Mouse (Mus musculus): ENCODE results near the gene Sertad2. TPM values are rescaled to one million over a fixed set of nuclear protein-coding genes. Genes with fewer than 3 reads are reported as not detected.
A peak's percentile ranks its signal among the peaks of the same experiment; 100 is the strongest.

The Sertad2 gene
- polyA plus RNA-seq (2015; fragmentation: Nextera tagmentation; extraction: Ambion mirVana), result 27.6 and 28.0 TPM in 2 replicates

DNA sequence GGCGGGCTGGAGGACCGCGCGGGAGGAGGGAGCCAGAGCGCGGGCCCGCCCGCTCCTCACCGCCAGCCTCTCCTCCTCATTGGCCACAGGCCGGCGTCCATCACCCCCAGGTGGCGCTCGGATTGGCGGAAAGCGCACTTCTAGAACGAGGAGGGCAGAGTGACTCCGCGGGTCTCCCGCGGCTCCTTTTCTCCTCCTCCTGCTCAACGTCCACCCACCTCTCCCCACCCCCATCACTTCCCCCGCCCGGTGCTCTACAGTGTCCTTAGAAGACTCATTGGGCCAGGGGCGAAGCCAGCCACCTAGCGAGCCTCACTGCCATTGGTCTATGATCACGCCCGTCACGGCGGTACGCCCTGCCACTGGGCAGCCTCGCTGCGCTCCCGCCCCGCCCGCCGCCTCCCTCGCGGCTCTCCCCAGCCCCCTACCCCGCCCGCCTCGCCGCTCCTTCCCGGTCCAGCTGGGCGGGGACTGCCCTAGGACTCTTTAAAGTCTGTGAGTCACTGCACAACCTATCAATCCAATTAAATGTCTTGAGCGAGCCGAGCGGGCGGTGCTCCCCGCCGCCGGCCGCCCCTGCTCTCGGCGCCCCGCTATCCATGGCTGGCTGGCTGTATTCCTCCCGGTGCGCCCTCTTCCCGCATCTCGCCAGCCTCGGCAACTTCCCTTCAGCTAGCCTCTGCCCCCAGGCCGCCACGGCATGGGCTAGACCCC is at the start of gene Sertad2:
Sertad2 (plus strand) TSS at position 515 of the 714 bp plus-strand sequence.
- peak; percentile 99 for ATAC-seq (ENCODE audit: low FRiP score)
- Histone ChIP-seq H3K36me3 (no peaks in the 10 kb centered on the region), H3K9me3 (replicated peaks) (no peaks in the 10 kb centered on the region), H3K4me2 (peak within 1 kb of the TSS; percentile 85), H3K9ac (replicated peaks) (peak within 1 kb of the TSS; percentile 79), H3K4me3 (replicated peaks) (peak within 1 kb of the TSS; percentile 89), H3K27ac (replicated peaks) (peak within 1 kb of the TSS; percentile 97), H3K4me1 (peaks cover 21% of the 10 kb centered on the region), H3K27me3 (replicated peaks) (no peaks in the 10 kb centered on the region)
- under 1% methylated on average over 46 of the region's 62 CpGs for WGBS

DNA sequence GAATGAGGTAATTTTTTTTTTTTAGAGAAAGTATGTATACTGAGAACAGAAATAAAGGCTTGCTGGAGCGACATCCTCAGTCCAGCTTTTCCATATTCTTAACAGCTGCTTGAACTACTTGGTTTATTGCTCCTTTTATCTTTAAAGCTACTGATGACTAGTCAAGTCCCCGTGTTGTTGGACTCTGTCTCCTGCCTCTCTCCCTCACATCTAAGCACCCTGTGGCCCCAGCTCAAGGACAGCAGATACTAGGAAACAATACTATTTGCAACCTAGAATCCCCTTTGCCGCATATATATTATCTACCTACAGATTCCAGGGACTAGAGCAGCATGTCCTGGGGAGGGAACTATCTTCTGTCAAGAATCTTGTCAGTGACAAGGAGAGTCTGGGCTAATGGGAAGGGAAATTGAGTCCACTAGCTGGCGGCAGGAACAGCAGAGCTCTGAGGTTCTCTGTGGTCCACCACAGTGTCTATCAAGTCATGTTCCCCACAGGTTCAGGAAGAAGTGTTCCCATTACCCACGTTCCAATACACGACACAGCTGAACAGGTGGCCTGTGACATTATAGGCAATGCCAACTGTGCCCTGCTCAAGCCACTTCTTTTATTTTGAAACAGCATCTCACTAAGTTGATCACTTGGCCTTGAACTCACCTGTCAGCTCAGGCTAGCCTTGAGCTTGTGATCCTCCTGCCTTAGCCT is 49.0 kb upstream of the Sertad2 start:
- Histone ChIP-seq H3K4me1 (no peaks in the 10 kb centered on the region), H3K27me3 (replicated peaks) (no peaks in the 10 kb centered on the region), H3K9me3 (replicated peaks) (no peaks in the 10 kb centered on the region), H3K27ac (replicated peaks) (no peak overlapping the region), H3K9ac (replicated peaks) (no peak overlapping the region), H3K4me2 (no peak overlapping the region), H3K36me3 (no peaks in the 10 kb centered on the region), H3K4me3 (replicated peaks) (no peak overlapping the region)
- 78% methylated on average over 6 of the region's 6 CpGs for WGBS
- ATAC-seq (ENCODE audit: low FRiP score), result no peak

DNA sequence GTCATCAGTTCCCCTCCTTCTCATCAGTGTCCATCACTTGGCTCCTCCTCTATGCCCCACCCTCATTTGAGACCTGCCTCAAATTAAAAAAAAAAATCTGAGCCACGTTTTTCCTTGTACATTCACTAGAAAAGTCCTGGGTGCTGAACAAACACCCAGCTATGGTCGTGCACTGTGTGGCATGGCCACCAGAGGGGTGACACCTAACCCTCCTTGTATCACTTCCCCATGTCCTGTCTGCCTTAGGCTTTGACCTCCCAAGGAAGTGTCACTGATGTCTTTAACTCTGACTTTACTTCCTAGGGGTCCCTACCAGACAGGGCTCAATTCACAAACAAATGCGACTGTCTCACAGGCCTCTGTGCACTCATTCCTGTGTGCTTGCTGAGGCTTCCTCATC is 42.5 kb upstream of the Sertad2 start:
- Histone ChIP-seq H3K36me3 (no peaks in the 10 kb centered on the region), H3K4me3 (replicated peaks) (no peak overlapping the region), H3K9ac (replicated peaks) (no peak overlapping the region), H3K27me3 (replicated peaks) (no peaks in the 10 kb centered on the region), H3K27ac (replicated peaks) (no peak overlapping the region), H3K9me3 (replicated peaks) (no peaks in the 10 kb centered on the region), H3K4me1 (no peaks in the 10 kb centered on the region), H3K4me2 (no peak overlapping the region)
- no peak for ATAC-seq (ENCODE audit: low FRiP score)
- WGBS, result 55% methylated on average over 3 of the region's 3 CpGs

DNA sequence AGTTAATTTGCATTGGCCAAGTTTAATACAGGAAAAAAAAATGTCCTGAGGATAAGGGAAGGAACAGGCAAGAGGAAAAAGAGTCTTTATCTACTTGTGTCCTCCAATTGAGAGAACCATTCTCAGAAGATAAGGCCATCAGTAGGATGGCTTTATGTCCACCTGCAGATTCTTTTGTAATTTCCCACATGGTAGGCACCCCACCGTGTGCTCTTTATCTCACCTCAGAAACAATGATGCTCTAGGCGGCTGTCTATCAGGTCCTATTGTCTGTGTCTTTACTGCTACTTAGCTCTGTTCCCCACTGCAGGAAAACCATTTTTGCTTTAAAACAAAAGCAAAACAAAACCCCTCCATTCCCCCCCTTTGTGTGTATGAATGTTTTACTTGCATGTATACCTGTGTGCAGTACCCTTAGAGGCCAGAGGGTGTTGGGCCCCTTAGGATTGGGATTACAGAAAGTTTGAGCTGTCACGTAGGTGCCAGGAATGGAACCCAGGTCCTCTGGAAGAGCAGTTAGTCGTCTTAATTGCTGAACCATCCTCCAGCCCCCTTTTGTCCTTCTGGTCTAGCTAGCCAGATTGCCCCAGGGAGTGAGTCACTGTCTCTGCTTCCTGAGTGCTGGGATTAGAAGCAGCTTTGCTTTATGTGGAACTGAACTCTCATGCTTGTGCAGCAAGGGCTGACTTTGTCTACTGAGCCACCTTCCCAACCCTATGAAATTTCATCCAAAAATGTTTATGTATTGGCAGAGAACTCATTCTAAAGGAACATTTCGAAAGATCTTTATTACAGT is 41.7 kb upstream of the Sertad2 start:
- no peak overlapping the region for H3K27ac ChIP-seq (replicated peaks)
- no peaks in the 10 kb centered on the region for H3K9me3 ChIP-seq (replicated peaks)
- WGBS, result 56% methylated on average over 5 of the region's 5 CpGs
- no peak overlapping the region for H3K4me3 ChIP-seq (replicated peaks)
- no peak overlapping the region for H3K4me2 ChIP-seq
- H3K9ac ChIP-seq (replicated peaks), result no peak overlapping the region
- H3K27me3 ChIP-seq (replicated peaks), result no peaks in the 10 kb centered on the region
- H3K36me3 ChIP-seq, result no peaks in the 10 kb centered on the region
- no peak for ATAC-seq (ENCODE audit: low FRiP score)
- H3K4me1 ChIP-seq, result no peaks in the 10 kb centered on the region

DNA sequence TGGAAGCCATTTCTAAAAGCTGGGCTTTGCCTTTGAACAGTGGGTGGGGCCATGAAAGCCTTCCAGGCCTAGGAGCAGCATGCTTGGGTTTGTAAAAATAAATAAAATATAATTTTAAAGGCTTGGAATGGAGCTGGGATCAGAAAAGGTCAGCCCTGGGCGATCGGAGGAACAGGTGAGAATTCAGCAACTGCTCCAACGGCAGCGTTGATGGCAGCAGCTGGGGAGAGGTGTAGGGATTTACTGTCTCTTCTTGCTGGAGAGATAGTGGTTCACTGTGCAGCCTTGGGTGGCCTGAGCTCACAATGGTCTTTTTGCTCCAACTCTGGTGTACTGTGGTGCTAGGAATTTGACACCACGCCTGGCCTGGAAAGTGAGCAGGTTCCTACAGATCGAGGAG is 29.5 kb upstream of the Sertad2 start:
- ATAC-seq (ENCODE audit: low FRiP score), result no peak
- H3K27ac ChIP-seq (replicated peaks), result no peak overlapping the region
- H3K4me2 ChIP-seq, result no peak overlapping the region
- H3K9ac ChIP-seq (replicated peaks), result no peak overlapping the region
- no peaks in the 10 kb centered on the region for H3K36me3 ChIP-seq
- 92% methylated on average over 6 of the region's 6 CpGs for WGBS
- H3K4me1 ChIP-seq, result no peaks in the 10 kb centered on the region
- H3K27me3 ChIP-seq (replicated peaks), result no peaks in the 10 kb centered on the region
- H3K9me3 ChIP-seq (replicated peaks), result no peaks in the 10 kb centered on the region
- no peak overlapping the region for H3K4me3 ChIP-seq (replicated peaks)

DNA sequence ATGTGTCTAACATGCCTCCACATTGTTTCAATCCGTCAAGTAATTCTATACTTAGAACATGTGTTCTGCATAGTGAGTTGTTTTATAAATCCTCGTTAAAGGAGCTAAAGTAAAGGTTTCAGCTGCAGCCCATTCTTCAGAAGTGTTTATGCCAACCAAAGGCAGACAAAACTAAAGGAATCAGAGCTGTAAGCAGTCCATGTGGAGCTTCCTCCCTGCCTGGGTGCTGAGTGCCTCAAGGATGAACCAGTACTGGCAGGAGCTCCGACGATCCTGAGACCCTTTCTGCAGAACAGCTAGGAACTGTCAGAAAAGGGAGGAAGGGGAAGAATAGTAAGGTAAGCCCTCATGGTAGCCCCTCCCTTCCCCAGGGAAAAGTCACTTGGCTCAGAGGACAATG is 28.3 kb upstream of the Sertad2 start:
- Histone ChIP-seq H3K9ac (replicated peaks) (no peak overlapping the region), H3K4me1 (no peaks in the 10 kb centered on the region), H3K27ac (replicated peaks) (no peak overlapping the region), H3K4me2 (no peak overlapping the region), H3K27me3 (replicated peaks) (no peaks in the 10 kb centered on the region), H3K36me3 (no peaks in the 10 kb centered on the region), H3K4me3 (replicated peaks) (no peak overlapping the region), H3K9me3 (replicated peaks) (no peaks in the 10 kb centered on the region)
- 64% methylated on average over 4 of the region's 4 CpGs for WGBS
- ATAC-seq (ENCODE audit: low FRiP score), result no peak

DNA sequence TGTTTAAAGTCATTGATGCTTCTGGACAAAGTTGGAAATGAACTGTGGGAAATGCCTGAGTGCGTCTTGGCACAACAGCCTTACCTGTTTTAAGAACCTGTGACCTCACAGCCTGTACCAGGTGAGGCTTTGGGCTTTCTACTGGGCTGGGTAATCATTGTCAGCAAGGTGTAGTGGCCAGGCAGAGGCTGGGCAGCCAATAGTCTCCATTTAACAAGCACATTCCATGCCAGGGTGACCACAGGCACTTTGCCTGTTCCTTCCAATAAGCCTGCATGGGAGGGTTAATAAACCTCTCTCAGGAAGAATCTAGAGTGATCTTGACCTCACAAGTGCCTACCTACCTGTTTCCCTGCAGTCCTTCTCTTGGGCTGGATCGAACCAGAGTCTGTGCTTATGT is 21.7 kb upstream of the Sertad2 start:
- Histone ChIP-seq H3K36me3 (no peaks in the 10 kb centered on the region), H3K27ac (replicated peaks) (no peak overlapping the region), H3K9me3 (replicated peaks) (no peaks in the 10 kb centered on the region), H3K27me3 (replicated peaks) (no peaks in the 10 kb centered on the region), H3K4me1 (no peaks in the 10 kb centered on the region), H3K4me3 (replicated peaks) (no peak overlapping the region), H3K4me2 (no peak overlapping the region), H3K9ac (replicated peaks) (no peak overlapping the region)
- ATAC-seq (ENCODE audit: low FRiP score), result no peak
- 96% methylated on average over 2 of the region's 2 CpGs for WGBS

DNA sequence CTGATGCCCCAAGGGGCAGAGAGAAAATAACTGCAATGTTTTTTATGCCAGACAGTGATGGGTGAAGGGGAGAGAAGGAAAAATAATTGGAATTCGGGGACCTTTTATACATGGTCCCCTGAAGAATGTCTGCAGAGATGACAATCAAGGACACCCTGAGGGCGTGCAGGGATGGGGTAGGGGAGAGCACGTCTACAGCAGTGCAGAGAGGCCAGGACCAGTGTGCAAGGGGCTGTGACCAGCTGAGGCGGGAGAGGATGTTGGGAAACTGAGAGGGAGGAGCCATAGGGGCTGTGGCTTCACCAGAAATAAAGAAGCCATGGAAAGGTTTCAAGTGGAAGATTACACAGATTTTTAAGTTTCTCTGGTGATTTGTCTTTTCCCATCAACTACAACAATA is 20.3 kb upstream of the Sertad2 start:
- Histone ChIP-seq H3K9ac (replicated peaks) (no peak overlapping the region), H3K36me3 (no peaks in the 10 kb centered on the region), H3K9me3 (replicated peaks) (no peaks in the 10 kb centered on the region), H3K4me2 (no peak overlapping the region), H3K27ac (replicated peaks) (no peak overlapping the region), H3K4me3 (replicated peaks) (no peak overlapping the region), H3K27me3 (replicated peaks) (no peaks in the 10 kb centered on the region), H3K4me1 (no peaks in the 10 kb centered on the region)
- WGBS, result 66% methylated on average over 4 of the region's 4 CpGs
- ATAC-seq (ENCODE audit: low FRiP score), result no peak

DNA sequence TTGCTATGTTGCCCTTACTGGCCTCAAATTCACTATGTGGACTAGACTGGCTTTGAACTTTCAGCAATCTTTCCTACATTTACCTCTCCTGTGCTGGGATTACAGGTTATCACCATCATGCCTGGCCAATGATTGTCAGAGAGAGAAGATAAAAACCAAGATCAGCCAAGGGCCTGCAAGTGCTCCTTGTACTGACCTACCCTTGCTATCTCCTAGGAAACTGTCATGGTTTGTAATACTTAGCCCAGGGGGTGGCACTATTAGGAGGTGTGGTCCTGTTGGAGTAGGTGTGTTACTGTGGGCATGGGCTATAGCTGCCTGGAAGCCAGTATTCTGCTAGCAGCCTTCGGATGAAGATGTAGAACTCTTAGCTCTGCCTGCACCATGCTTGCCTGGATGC is 18.6 kb upstream of the Sertad2 start:
- Histone ChIP-seq H3K27me3 (replicated peaks) (no peaks in the 10 kb centered on the region), H3K36me3 (no peaks in the 10 kb centered on the region), H3K4me1 (no peaks in the 10 kb centered on the region), H3K4me2 (no peak overlapping the region), H3K9me3 (replicated peaks) (no peaks in the 10 kb centered on the region), H3K9ac (replicated peaks) (no peak overlapping the region), H3K4me3 (replicated peaks) (no peak overlapping the region), H3K27ac (replicated peaks) (no peak overlapping the region)
- ATAC-seq (ENCODE audit: low FRiP score), result no peak
- WGBS, result 95% methylated on average over 1 of the region's 1 CpGs

DNA sequence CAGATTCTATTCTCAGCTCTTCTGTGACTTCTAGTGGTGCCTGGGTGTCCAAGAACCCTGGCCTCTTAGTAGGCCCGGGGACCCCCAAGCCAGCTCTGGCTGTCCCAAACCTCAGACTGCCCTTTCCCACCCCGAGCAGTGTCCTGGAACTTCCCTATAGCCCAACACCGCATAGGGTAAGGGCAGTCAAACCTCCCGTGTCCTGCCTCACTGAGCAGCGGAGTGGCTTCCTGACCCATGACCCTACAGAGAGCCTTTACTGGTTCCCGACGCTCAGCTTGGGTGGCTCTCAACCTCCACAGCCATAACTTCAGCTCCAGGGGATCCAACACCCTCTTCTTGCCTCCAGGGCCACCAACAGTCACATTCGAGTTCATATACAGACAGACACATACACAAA is 17.1 kb upstream of the Sertad2 start:
- peaks cover 2% of the 10 kb centered on the region; the same call in 1 of the 2 replicates for H3K4me1 ChIP-seq
- no peak overlapping the region for H3K4me3 ChIP-seq (replicated peaks)
- no peaks in the 10 kb centered on the region for H3K36me3 ChIP-seq
- WGBS, result 80% methylated on average over 8 of the region's 8 CpGs
- H3K27me3 ChIP-seq (replicated peaks), result no peaks in the 10 kb centered on the region
- no peak overlapping the region for H3K27ac ChIP-seq (replicated peaks)
- no peak overlapping the region for H3K4me2 ChIP-seq
- H3K9ac ChIP-seq (replicated peaks), result no peak overlapping the region
- no peak for ATAC-seq (ENCODE audit: low FRiP score)
- no peaks in the 10 kb centered on the region for H3K9me3 ChIP-seq (replicated peaks)

DNA sequence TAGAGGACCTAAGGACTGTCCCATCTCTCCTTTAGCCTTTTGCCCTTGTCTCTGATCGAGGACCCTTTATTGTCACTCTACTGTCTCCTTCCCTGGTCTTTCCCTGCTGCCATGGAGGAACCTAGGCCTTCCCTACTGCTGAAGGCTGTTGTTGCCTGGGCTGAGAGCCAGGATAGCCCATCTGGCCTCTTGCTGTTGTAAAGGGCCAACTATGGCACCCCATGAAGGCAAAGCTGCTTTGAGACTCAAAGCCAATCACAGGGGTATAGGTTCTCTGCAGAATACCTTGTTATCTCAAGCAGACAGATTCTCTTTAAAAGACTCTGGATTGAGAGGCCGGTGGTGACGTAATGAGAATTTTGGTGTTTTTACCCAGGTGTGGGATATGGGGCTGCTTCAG is 15.2 kb upstream of the Sertad2 start:
- H3K36me3 ChIP-seq, result no peaks in the 10 kb centered on the region
- peaks cover 18% of the 10 kb centered on the region for H3K4me1 ChIP-seq
- ATAC-seq (ENCODE audit: low FRiP score), result no peak
- H3K27ac ChIP-seq (replicated peaks), result no peak overlapping the region
- WGBS, result 87% methylated on average over 3 of the region's 3 CpGs
- H3K4me2 ChIP-seq, result no peak overlapping the region
- no peak overlapping the region for H3K4me3 ChIP-seq (replicated peaks)
- no peak overlapping the region for H3K9ac ChIP-seq (replicated peaks)
- H3K9me3 ChIP-seq (replicated peaks), result no peaks in the 10 kb centered on the region
- H3K27me3 ChIP-seq (replicated peaks), result no peaks in the 10 kb centered on the region

DNA sequence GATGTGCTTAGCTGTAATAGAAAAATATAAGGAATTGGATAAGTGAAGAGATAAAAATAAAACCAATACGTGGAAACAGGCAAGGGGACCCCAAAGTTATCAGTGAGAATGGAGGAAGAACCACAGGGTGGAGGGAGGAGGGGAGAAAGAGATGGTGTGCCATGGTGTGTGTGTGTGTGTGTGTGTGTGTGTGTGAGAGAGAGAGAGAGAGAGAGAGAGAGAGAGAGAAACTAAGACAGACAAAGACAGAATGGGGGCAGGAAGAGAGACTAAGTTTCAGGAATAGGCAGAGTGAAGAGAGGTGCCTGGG is 11.4 kb upstream of the Sertad2 start:
- H3K4me1 ChIP-seq, result peaks cover 18% of the 10 kb centered on the region
- H3K36me3 ChIP-seq, result no peaks in the 10 kb centered on the region
- H3K4me3 ChIP-seq (replicated peaks), result peak overlapping the region; percentile 56
- peak overlapping the region; percentile 72 for H3K27ac ChIP-seq (replicated peaks)
- H3K9ac ChIP-seq (replicated peaks), result peak overlapping the region; percentile 57
- no peaks in the 10 kb centered on the region for H3K9me3 ChIP-seq (replicated peaks)
- no peaks in the 10 kb centered on the region for H3K27me3 ChIP-seq (replicated peaks)
- peak overlapping the region; percentile 90 for H3K4me2 ChIP-seq
- 28% methylated on average over 1 of the region's 1 CpGs for WGBS
- 0 out of 2 replicates have a peak, but pooled peaks have one; percentile 16 for ATAC-seq (ENCODE audit: low FRiP score)

All from neural tube, embryonic 15.5 days (tissue).